Mouse (Mus musculus) urinary bladder, adult 2 months (tissue): ENCODE measurements around the gene Tcf7l1. TPM values are rescaled to one million over a fixed set of nuclear protein-coding genes. Genes with fewer than 3 reads are reported as not detected.

Experiments used
- DNase-seq: peaks from one replicate; pipeline ENCODE4 v3.0.0; 2022; ENCODE audit warnings: low spot score
- polyA plus RNA-seq: library from polyadenylated mRNA; depleted of rRNA; stranded (reverse); fragments of >200 nt; gene quantifications from 2 replicates; pipeline ENCODE4 v1.2.3, GENCODE M21; 2012

Gene Tcf7l1
- polyA plus RNA-seq, 1 experiment: 19.5 TPM

DNA sequence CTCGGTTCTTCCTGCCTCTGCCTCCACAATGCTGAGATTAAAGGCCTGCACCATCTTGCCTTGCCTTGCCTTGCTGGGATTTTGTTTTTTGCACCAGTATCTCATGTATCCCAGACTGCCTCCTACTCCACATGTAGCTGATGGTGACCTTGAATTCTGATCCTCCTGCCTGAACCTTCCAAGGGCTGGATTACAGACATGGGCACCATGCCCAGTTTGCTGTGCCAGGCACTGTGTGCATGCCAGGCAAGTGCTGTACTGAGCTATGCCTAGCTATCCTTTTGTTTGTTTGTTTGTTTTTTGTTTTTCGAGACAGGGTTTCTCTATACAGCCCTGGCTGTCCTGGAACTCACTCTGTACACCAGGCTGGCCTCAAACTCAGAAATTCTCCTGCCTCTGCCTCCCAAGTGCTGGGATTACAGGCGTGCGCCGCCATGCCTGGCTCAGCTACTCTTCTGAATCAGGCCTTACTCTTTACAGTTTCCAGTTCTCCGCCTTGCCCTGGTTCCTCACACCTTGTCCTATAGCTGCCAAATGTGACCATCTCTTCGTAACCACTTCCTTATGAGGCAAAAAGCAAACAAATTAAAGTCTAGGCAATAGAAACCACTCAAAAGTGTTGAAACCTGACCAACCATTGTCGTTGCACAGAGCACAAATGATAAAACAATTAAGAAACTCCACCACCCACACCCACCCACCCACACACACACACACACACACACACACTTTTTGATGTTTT, 165.2 kb downstream of the Tcf7l1 start:
- DNase-seq: no peak

DNA sequence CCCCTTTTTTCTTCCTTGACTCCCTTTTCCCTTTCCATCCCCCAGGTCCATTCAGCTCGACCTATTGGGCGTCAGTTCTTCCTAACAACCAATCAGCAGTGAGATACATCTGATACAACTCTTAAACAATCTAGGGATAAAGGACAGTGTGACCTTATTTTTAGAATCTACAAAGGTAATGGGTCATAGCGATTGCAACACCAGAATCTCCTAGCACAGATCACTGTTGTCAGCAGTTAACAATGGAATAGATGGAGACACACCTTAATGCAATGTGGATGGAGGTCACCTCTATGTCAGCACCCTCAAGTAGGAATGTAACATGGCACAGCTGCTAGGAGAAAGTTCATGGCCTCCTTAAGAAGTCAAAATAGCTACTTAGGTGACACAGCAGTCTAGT, 166.1 kb downstream of the Tcf7l1 start:
- DNase-seq: no peak

DNA sequence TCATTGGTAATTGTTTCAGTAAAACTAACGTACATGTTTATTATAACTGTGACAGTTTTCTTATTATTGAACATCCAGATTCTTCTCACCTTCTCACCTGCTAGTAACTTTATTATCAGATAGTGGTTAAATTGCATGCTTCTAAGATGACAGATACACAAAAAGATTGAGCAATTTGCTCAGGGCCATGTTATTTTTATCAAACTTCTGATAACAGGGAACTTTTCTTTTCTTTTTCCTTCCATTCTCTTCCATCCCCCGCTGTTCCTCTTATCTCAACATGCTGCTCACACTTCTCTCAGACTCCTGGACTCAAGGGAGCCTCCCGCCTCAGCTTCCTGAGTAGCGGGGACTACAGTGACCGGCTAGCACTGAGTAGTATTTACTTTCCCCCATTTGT, 168.1 kb downstream of the Tcf7l1 start:
- DNase-seq: no peak

DNA sequence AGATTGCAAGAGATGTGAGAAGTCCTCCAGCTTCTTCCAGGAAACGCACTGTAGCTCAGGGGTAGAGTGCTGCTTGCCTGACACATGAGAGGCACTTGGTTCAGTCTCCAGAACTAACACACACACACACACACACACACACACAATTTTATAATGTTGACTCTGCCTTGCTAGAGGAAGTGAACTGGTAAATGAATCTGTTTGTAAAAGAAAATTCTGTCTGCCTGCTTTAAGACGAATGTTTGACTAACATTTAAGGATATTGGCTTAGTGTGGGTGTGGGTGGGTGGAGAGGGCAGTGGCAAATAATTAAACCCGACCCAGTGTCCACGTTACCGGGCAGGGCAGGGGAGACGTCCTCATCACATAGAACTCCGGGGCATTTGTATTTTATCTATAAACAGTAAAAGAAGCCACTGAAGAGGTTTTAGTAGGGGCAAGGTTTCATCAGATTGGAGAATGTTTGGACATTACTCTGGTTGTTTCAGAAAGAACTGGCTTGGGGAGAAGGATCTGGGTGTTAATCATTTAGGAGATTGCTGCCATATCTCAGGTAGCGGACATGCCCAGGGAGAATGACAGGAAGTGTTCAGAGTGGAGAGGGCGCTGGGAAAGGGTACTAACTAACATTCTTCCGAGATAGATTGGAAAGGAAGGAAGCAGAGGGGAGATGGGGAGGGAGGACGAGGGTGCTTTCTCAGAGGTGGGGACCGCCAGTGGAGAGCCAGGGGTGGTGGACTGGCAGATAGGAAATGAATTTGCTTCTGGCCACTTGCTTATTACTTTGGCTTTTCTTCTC, 169.1 kb downstream of the Tcf7l1 start:
- DNase-seq: no peak

DNA sequence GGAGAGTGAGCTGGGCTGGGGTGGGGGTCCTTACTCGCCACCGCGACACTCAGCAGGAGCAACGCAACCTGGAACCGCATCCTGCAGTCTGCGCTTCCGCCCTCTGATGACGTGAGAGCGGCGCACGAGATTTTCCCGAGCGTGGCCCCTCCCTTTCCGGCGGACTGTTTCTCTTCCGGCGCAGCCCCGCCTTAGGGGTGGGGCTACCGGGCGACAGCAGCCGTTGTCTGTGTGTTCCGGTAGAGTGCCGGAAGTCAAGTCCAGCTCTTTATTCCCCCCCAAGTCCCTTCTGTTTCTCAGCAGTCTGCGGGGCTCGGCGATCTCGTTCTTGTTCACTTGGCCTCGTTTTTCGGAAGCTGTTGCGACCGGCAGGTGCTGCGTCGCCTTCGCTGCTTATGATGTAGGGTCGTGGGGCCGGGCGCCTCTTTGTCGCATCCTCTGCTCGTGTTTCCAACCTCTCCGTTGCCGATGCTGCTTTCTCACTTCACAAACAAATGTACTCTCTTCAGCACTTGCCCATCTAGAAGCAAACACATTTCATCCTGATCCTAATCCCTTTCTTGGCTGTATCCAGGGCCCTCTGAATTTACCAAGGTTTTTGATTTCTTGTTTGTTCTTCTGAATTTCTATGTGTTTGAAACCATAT, 172.3 kb downstream of the Tcf7l1 start, which contains the start of gene Tgoln1:
TSS of gene Tgoln1 (minus strand) at position 358 of the 646 bp plus-strand sequence.
- peak; percentile 84 for DNase-seq

DNA sequence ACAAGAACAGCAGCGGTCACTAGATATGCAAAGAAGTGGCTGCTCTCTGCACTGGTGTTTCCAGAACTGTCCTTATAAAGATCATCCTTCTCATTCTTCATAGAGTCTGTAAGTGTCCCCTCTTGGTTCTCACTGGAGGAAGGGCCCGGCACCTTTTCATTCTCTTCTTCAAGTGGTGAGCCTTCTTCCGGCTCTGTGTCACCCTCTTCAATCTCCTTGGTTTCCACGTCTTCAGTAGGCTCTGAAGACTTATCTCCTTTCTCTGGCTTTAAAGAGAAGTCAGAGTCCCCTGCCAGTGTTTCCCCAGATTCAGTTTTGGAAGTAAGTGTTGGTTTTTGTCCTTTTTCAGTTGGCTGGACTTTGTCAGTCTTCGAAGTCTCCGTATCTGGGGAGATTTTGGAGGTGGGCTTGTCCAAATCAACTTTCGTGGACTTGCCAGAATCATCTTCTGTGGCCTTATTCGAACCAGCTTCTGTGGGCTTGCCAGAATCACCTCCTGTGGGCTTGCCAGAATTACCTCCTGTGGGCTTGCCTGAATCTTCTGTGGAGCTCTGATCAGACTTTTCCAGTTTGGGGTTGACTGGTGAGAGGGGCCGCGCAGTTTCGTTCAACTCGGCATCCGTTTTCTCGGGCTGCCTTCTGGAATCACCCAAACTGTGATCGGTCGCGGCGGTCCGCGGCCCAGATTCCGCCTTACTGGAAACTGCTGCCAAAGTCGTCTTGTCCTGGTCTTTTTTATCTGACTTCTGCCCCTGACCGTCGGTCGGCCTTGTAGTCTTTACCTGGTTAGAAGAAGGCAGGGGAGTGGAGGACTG, 173.3 kb downstream of the Tcf7l1 start:
- no peak for DNase-seq

DNA sequence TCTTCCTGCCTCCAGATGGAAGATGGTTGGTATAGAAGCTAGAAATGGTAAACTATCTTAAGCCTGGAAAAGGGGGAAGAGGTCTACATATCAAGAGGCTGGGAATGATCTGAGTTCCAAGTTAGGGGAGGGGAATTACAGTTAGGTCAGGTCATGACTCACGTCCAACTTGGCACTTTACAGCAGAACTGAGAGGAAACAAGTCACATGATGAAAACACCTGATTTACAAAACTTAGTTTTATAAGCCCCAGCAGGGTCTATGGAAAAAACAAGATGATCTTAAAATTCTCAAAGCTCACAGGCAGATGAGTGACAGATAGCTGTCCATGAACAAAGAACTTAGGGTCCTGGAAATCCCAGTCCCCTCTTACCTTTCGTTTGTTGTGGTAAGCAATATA, 173.9 kb downstream of the Tcf7l1 start:
- DNase-seq: no peak

DNA sequence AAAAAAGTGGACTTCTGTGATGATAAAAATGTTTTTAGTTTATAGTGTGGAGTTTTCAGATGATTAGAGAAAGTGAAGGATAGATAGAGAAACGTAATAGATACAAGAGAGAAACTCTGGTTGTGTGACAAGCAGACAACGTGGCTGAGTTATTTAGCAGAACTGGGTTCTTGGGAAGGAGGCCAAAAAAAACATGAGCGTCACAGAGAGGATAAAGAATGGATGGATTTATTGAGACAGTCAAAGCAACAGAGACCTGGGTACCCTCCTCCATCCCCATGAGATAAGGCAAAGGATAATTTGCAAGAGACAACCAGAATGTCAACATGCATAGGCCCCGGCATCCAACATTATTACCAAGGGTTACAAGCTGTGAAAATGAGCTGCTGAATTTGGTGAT, 178.8 kb downstream of the Tcf7l1 start:
- DNase-seq: no peak

DNA sequence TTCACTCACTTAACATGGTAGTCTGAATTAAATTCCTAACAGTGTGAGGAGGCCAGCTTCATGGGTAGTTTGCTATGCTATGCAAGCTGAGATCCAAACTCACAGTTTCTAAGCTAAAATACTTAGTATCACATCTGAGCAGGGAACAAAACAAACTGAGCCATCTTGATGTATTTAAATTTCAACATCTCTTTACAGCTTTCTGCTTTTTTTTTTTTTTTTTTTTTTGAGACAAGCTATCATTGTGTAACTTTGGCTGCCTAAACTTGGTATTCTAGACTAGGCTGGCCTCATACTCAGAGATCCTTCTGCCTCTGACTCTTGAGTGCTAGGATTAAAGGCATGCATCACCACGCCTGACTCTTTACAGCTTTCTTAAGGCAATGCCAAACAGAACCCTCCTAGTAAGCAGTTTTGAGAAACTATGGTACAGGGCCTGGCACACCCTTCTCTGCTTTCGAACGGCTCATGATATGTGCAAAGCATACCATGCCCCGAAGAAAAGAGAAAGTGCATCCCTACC, 180.3 kb downstream of the Tcf7l1 start:
- no peak for DNase-seq

DNA sequence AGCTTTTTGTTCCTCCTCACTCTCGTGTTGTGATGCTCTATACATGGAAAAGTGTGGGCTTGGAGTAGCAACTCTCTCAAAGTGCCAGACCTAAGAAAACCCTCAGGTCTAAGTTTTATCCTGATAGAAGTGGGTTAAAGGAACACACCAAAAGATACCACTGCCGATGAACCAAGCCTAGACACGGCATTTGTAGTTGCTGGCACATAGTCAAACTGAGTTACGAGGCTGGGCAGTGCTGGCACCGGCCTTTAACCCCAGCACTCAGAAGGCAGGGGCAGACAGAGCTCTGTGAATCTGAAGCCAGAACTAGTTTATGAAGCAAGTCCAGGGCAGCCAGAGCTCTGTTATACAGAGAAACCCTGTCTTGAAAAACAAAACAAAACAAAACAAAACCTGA, 181.4 kb downstream of the Tcf7l1 start:
- no peak for DNase-seq

DNA sequence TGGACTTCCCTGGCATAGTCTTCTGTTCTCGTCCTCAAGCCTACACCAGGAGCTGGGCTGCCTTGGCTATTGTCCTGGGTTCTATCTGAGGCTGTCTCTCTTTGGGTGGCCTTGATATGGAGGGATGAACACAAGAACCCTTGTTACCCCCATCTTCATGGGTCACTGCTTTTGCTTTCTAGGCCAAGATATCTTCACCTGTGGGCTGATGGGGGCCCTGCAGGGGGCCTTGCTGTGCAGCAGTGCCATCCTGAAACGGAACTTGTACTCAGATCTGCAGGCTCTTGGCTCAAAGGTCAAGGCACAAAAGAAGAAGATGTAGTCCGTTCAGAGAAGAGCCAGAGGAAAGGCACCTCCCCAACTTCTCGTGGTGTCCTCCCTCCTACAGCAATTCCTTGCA, 182.0 kb downstream of the Tcf7l1 start:
- no peak for DNase-seq

DNA sequence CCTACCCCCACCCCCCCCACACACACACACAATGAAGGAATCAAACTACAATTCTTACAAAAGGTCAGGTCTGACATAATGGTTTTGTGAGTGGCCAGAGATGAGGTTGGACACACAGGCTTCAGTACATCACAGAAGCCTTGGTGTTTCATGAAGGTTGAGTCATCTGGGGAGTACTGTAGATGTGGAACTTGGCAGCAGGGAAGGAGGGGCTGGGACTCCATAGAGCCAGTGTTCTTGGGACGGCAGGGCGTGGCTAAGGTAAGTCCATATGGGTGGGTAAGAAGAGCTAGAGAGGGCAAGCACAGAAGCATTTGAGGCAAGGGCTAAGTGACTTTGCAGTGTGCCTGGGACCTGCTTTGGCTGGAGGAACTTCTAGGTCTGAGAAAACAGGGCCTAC, 185.0 kb downstream of the Tcf7l1 start:
- DNase-seq: no peak

DNA sequence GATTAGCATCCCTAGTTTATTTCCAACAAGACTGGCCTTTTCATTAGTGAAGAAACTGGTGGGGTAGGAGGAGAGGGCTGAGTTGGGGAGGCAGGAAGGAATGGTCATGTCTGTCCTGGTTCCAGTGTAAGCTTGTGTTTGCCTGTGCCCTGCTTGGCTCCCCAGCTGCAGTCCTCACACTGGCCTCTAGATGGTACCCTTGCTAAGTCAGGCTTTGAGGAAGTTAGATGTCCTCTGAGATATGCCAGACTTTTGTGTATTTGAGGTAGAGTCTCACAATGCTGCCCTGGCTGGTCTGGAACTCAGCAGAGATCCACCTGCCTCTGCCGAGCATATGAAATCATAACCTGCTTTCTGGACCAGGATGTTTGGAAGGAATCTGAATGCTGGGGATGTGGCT, 187.3 kb downstream of the Tcf7l1 start:
- DNase-seq: no peak

DNA sequence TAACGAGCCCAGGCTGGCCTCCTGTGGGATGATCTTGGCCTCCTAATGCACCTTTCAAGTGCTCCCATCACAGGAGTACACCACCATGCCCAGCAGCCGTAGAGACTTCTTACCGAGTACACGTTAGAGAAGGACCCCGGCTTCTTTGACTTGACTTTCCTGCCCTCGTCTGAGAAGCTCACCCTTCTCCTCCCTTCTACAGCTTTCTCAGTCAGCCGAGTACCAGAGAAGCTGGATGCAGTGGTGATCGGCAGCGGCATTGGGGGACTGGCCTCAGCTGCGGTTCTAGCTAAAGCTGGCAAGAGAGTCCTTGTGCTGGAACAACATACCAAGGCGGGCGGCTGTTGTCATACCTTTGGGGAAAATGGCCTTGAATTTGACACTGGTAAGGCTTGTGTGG, 188.3 kb downstream of the Tcf7l1 start:
- DNase-seq: no peak

DNA sequence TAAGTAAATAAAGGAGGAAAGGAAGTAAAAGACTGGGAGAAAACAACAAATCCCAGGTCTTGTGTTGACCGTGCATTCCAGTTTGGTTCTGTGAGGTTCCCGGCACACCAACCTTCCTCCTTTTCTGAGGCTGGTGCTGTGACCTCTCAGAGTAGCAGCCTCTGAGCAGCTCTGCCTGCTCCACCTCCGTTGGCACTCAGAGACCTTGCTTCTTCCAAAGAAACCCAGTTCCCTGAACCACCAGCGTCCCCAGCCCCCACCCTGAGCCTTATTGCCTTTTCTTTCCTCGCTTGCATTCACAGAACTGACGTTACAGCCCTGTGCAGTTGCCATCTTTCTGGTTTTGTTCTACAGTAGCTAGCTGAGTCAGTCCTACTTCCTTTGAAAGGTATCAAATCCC, 188.8 kb downstream of the Tcf7l1 start:
- no peak for DNase-seq

DNA sequence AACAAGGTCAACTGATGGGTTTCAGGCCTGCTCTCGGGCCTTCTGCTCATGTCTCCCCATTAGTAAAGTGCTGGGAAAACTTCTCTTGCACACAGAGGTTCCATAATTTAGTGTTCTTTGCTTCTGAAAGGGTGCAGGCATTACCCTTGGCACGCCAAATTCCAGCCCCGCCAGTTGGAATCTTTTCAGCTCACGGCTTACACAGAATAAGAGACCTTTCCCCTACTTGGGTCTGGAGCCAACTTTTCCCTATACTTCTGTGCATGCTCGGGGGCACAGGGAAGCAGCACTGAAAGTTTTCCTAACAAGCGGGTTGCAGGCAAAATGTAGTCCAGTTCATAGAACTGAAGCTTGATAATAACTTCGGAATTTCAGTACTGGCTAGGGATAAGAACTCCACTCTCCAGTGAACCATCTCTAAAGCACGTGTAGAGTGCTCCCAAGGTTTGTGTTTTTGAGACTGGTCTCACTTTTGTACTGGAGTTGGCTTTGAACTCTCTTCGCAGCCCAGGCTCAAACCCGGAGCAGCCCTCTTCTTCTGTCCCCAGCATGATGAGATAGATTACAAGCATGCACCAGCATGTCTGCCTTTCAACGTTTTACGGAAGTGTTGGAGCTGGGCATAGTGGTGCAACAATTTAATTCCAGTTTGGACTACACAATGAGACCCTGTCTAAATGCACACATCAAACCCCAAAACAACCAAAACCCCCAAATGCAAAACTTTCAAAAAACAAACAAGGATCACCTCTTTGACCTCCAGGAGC, 190.1 kb downstream of the Tcf7l1 start:
- no peak for DNase-seq

DNA sequence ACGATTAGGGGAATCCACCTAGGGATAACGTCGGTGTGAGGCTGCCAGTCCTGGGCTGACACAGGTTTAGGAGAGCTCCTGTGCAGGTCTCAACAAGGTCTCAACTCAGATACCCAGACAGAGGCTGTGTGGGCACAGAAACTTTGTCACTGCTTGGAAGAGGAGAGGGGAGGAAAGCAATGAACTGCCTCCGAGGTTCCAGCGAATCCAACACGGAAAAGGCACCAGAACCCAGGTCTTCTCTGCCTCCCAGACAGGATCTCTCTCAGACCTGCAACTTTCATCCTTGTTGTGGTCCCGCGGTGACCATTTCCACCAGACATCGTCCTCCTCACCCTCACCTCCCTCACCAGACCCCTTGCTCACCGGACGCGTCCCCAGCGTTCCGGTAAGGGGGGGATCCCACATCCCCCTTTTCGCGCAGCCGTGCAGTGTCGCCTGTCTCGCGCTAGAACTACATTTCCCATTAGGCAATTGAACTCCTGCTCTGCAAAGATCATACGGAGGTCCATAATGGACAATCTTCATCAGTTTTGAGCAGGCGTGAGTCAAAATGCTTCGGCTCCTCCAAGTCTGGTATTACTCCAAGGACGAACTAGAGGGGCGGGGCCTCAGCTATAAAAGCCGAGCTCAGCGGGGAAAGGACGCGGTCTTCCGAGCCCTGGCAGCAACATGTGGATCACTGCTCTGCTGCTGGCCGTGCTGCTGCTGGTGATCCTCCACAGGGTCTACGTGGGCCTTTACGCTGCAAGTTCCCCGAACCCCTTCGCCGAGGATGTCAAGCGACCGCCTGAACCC, 190.9 kb downstream of the Tcf7l1 start, which contains the start of the genes Elmod3 and Retsat:
TSS of gene Elmod3 (minus strand) at position 458 of the 798 bp plus-strand sequence.
TSS of gene Retsat (plus strand) at position 520 of the 798 bp plus-strand sequence.
- peak; percentile 86 for DNase-seq

DNA sequence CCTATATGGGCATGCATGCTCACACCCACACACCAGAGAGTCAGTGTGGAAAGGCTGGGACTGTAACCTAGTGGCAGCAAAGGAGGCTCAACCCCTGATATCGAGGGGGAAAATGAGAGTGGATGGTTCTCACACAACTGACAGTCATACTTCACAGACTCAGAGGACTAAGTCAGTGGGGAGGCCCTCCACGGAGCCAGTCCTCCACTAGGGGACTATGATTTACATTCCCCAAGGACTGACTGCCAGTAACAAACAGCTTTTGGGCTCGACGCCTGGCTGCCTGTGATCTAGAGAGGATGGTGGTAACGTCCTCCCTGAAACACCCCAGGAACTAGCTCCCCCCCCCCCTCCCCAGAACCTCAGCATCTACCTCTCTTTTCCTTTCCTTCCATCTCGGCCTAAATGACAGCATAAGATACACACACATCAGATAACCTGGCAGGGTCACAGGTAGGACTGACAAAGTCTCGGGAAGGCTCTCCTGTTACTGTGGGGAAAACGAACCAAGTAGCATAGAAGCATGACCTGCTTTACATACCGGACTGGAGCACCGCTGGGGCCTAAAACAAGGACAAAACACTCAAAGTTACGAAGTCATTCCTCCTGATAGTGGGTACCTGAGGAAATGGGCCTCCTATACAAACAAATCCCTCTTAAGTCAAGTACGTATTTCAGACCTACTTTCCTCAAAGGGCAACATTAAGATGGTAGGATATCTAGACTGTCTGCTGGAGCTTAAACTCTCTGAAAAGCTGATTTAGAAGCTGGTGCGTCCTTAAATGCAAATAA, 191.8 kb downstream of the Tcf7l1 start:
- no peak for DNase-seq

DNA sequence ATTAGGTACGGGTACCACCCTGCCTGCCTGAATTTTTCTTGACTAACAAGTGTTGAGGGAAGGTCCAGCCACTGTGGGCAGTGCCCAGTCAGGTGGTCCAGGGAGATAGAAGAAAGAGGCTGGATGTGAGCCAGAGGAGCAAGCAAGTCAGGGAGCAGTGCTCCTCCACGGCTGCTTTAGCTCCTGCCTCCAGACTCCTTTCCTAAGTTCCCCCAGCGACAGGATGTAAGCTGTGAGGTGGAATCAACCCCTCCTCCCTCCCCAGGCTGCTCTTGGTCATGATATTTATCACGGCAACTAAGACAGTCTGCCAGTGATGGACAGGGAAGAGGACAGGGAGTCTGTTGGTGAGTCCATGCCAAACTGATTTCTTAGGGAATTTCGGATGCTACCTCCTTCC, 195.1 kb downstream of the Tcf7l1 start:
- no peak for DNase-seq
